Mouse (Mus musculus) C2C12 (cell line): ENCODE results near the gene Anks1. TPM values are rescaled to one million over a fixed set of nuclear protein-coding genes. Genes with fewer than 3 reads are reported as not detected.

Experiments
- H3K27me3 ChIP-seq: one replicate; pipeline ENCODE4 v1.6.1; 2011; ENCODE audit not compliant: control insufficient read depth, insufficient read depth, insufficient read length
- H3K36me3 ChIP-seq: one replicate; pipeline ENCODE4 v1.6.1; 2011; ENCODE audit not compliant: control insufficient read depth, insufficient read depth
- H3K4me3 ChIP-seq: one replicate; pipeline ENCODE4 v1.5.1; 2011; ENCODE audit warnings: mild to moderate bottlenecking, control low read depth; ENCODE audit not compliant: poor library complexity, insufficient read depth, severe bottlenecking
- H3K79me2 ChIP-seq: one replicate; pipeline ENCODE4 v1.6.1; 2011; ENCODE audit not compliant: control insufficient read depth, insufficient read depth
- H3K79me3 ChIP-seq: one replicate; pipeline ENCODE4 v1.6.1; 2011; ENCODE audit warnings: low read depth, control low read depth
- H3ac ChIP-seq: one replicate; pipeline ENCODE3; 2011; ENCODE audit warnings: low read depth; ENCODE audit not compliant: control insufficient read depth, insufficient read length
- CEBPB ChIP-seq: IDR thresholded peaks from one replicate; pipeline ENCODE4 v1.6.1; 2011; ENCODE audit warnings: low read depth, mild to moderate bottlenecking, control low read depth, moderate library complexity
- CTCF ChIP-seq: IDR thresholded peaks from one replicate; pipeline ENCODE4 v1.5.1; 2011; ENCODE audit not compliant: control insufficient read depth, insufficient read depth, insufficient read length
- FOSL1 ChIP-seq: IDR thresholded peaks from one replicate; pipeline ENCODE4 v1.8.0; 2011; ENCODE audit warnings: mild to moderate bottlenecking, low read length; ENCODE audit not compliant: poor library complexity, insufficient read depth, severe bottlenecking
- MAX ChIP-seq: IDR thresholded peaks from one replicate; pipeline ENCODE4 v1.6.1; 2011; ENCODE audit warnings: mild to moderate bottlenecking, control low read depth
- MYOD1 ChIP-seq: IDR thresholded peaks from one replicate; pipeline ENCODE4 v1.6.1; 2011; ENCODE audit warnings: low read depth; ENCODE audit not compliant: control insufficient read depth, insufficient read length
- MYOG ChIP-seq: IDR thresholded peaks from one replicate; pipeline ENCODE4 v1.6.1; 2011; ENCODE audit not compliant: control insufficient read depth, insufficient read length; ENCODE audit errors: extremely low read depth
- USF1 ChIP-seq: IDR thresholded peaks from one replicate; pipeline ENCODE4 v1.6.1; 2011; ENCODE audit warnings: low read depth, mild to moderate bottlenecking, control low read depth, moderate library complexity
- long read RNA-seq, 2 experiments: library from polyadenylated mRNA; unstranded; transcript quantifications; one replicate each; pipeline ENCODE4 v2.0.0; 2019 to 2020
- polyA plus RNA-seq: library from polyadenylated mRNA; unstranded; fragments of >200 nt; fragmentation: generic; extraction: Trizol; gene quantifications from one replicate; pipeline ENCODE4 v1.2.1, GENCODE M21; 2012; ENCODE audit warnings: missing spikeins

The Anks1 gene
- 8.5 TPM for polyA plus RNA-seq
- long read RNA-seq, experiment 1, partial matches to known transcripts = 0 of 2 reads
- long read RNA-seq, experiment 1, other reads (novel, unspliced or antisense) = 2 of 2 reads
- long read RNA-seq, experiment 2, full-length matches to known transcripts = 3 of 13 reads
- long read RNA-seq, experiment 2, partial matches to known transcripts = 5 of 13 reads
- long read RNA-seq, experiment 2, other reads (novel, unspliced or antisense) = 5 of 13 reads

- Histone ChIP-seq H3K4me3 (peak within 1 kb of the TSS; percentile 95), H3K27me3 (no peaks in the 10 kb centered on the region), H3ac (peak within 1 kb of the TSS; percentile 82), H3K79me3 (peaks cover 26% of the 10 kb centered on the region), H3K36me3 (peaks cover 13% of the 10 kb centered on the region), H3K79me2 (peaks cover 67% of the 10 kb centered on the region)
- TF ChIP-seq MYOG = no peak
- TF ChIP-seq MYOD1 = no peak
- no peak for TF ChIP-seq FOSL1
- TF ChIP-seq USF1 = no peak
- TF ChIP-seq CTCF = no peak
- TF ChIP-seq MAX = no peak
- TF ChIP-seq CEBPB = no peak
Measured at GRCm38 (mm10) chr17:27908888-27909621, at the start of gene Anks1. TSS of gene Anks1 (plus strand) at chr17:27909306.

GRCm38 (mm10) chr17:27865461-27865860 is 43.6 kb upstream of the Anks1 start:
- Histone ChIP-seq H3K4me3 (no peak overlapping the region), H3K79me3 (peaks cover 8% of the 10 kb centered on the region), H3ac (no peak overlapping the region), H3K36me3 (no peaks in the 10 kb centered on the region), H3K27me3 (no peaks in the 10 kb centered on the region), H3K79me2 (peaks cover 49% of the 10 kb centered on the region)
- TF ChIP-seq CTCF = no peak
- no peak for TF ChIP-seq MYOD1
- no peak for TF ChIP-seq MAX
- TF ChIP-seq MYOG = no peak
- TF ChIP-seq USF1 = no peak
- no peak for TF ChIP-seq FOSL1

- no peak for TF ChIP-seq CEBPB
- no peak for TF ChIP-seq USF1
- TF ChIP-seq FOSL1 = no peak
- H3K27me3 ChIP-seq = no peaks in the 10 kb centered on the region
- H3K79me3 ChIP-seq = peaks cover 7% of the 10 kb centered on the region
- no peaks in the 10 kb centered on the region for H3K36me3 ChIP-seq
- no peak overlapping the region for H3K4me3 ChIP-seq
- H3ac ChIP-seq = no peak overlapping the region
- peaks cover 36% of the 10 kb centered on the region for H3K79me2 ChIP-seq
Measured at GRCm38 (mm10) chr17:27866737-27867136, 42.4 kb upstream of the Anks1 start.

- no peaks in the 10 kb centered on the region for H3K27me3 ChIP-seq
- H3K79me3 ChIP-seq = peaks cover 4% of the 10 kb centered on the region
- TF ChIP-seq USF1 (no peak), MYOG (no peak), FOSL1 (no peak), CTCF (no peak), MYOD1 (no peak), MAX (no peak), CEBPB (no peak)
- peaks cover 13% of the 10 kb centered on the region for H3K79me2 ChIP-seq
- no peak overlapping the region for H3ac ChIP-seq
- H3K4me3 ChIP-seq = no peak overlapping the region
- no peaks in the 10 kb centered on the region for H3K36me3 ChIP-seq
Measured at GRCm38 (mm10) chr17:27871851-27872250, 37.3 kb upstream of the Anks1 start.

- H3K36me3 ChIP-seq = no peaks in the 10 kb centered on the region
- H3K79me3 ChIP-seq = peaks cover 2% of the 10 kb centered on the region
- no peak overlapping the region for H3ac ChIP-seq
- H3K4me3 ChIP-seq = no peak overlapping the region
- H3K27me3 ChIP-seq = no peaks in the 10 kb centered on the region
- TF ChIP-seq CEBPB = no peak
- no peak for TF ChIP-seq MYOD1
- no peak for TF ChIP-seq CTCF
- TF ChIP-seq MYOG = no peak
- TF ChIP-seq FOSL1 = no peak
- no peak for TF ChIP-seq USF1
- TF ChIP-seq MAX = no peak
- H3K79me2 ChIP-seq = peaks cover 7% of the 10 kb centered on the region
Measured at GRCm38 (mm10) chr17:27873583-27873982, 35.5 kb upstream of the Anks1 start.

- Histone ChIP-seq H3K79me2 (peaks cover 7% of the 10 kb centered on the region), H3K36me3 (no peaks in the 10 kb centered on the region), H3K27me3 (no peaks in the 10 kb centered on the region), H3K4me3 (no peak overlapping the region), H3ac (no peak overlapping the region), H3K79me3 (peaks cover 2% of the 10 kb centered on the region)
- TF ChIP-seq FOSL1 = no peak
- no peak for TF ChIP-seq MYOG
- no peak for TF ChIP-seq CTCF
- no peak for TF ChIP-seq USF1
- TF ChIP-seq CEBPB = no peak
Measured at GRCm38 (mm10) chr17:27874510-27874909, 34.6 kb upstream of the Anks1 start.
